8 mouse cellular contexts compared by ENCODE assay signal in the genomic region with DNA sequence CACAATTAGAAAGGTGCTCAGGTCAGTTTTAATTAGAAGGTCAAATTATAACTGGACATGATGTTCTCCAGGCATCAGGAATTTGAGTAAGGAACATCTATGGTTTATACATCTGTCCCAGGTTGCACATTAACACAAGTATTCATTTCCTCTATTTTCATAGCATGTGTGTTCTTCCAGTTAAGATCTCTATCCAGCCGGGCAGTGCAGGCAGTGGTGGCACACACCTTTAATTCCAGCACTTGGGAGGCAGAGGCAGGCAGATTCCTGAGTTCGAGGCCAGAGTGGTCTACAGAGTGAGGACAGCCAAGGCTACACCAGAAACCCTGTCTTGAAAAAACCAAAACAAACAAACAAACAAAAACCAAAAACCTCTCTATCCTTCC. TPM values are rescaled to one million over a fixed set of nuclear protein-coding genes. Genes with fewer than 3 reads are reported as not detected.
A peak's percentile ranks its signal among the peaks of the same experiment; 100 is the strongest.
DNase-seq lines count a peak whose midpoint lies in the region; ATAC-seq and TF ChIP-seq lines count a peak whose summit lies in the region.

No protein-coding gene starts in this region.

- TF ChIP-seq EP300 in heart, adult 2 months (IDR thresholded peaks at IDR 0.05; ENCODE audit: insufficient read depth, low read depth, low read length), result no peak

- peak overlapping the region; percentile 86; the same call in 1 of the 2 replicates for H3K4me3 ChIP-seq in heart, adult 2 months
- H3K4me3 ChIP-seq in liver, embryonic 16.5 days (ENCODE audit: low read depth, low read length), result peak overlapping the region; percentile 81

- peak overlapping the region; percentile 99 for H3K27ac ChIP-seq in heart, adult 2 months
- peak overlapping the region; percentile 99; the same call in 1 of the 2 replicates for H3K27ac ChIP-seq in liver, embryonic 16.5 days (ENCODE audit: low read length)

- ATAC-seq in liver, embryonic 16.5 days (ENCODE audit: low read depth), result no peak

- peaks cover 6% of the 10 kb centered on the region; the same call in 1 of the 2 replicates for H3K79me2 ChIP-seq in heart, adult 2 months (replicated peaks; ENCODE audit: control insufficient read depth, insufficient read depth, low read length)

- intact Hi-C loops in heart, adult 2 months (cut with DNase I), result loop anchor here (2.0 to 10.0 kb wide), 2 partner anchors 16 to 60 kb away; a partner anchor contains a TSS

- H3K4me1 ChIP-seq in heart, adult 2 months (ENCODE audit: control insufficient read depth, insufficient read depth, low read length), result no peaks in the 10 kb centered on the region; the same call in 1 of the 2 replicates
- peaks cover 25% of the 10 kb centered on the region for H3K4me1 ChIP-seq in liver, embryonic 16.5 days (ENCODE audit: control insufficient read depth, low read depth, low read length)

- DNase-seq in heart, adult 2 months, result no peak
- DNase-seq in heart, adult 11 months, result no peak
- DNase-seq in urinary bladder, postnatal 25 days (ENCODE audit: low spot score), result peak; percentile 1
- no peak for DNase-seq in urinary bladder, postnatal 4 days (ENCODE audit: low spot score in 2 of 2)
- no peak for DNase-seq in retina, embryonic 14.5 days (ENCODE audit: low spot score)
- no peak for DNase-seq in right cerebral cortex, adult 18-20 months
- DNase-seq in layer of hippocampus, adult 9-10 months (ENCODE audit: low spot score), result no peak

- no peak for TF ChIP-seq CTCF in heart, adult 2 months (IDR thresholded peaks at IDR 0.05)

- 50% methylated on average over 2 of the region's 2 CpGs for WGBS in heart, adult 2 months
- 31% methylated on average over 2 of the region's 2 CpGs for WGBS in liver, embryonic 16.5 days (ENCODE audit: insufficient replicate concordance)

- no peaks in the 10 kb centered on the region for H3K27me3 ChIP-seq in heart, adult 2 months (ENCODE audit: control insufficient read depth, insufficient read depth, low read length)
- no peaks in the 10 kb centered on the region for H3K27me3 ChIP-seq in liver, embryonic 16.5 days (ENCODE audit: control insufficient read depth, insufficient read depth, low read depth, low read length)

- peak overlapping the region; percentile 80 for H3K4me2 ChIP-seq in liver, embryonic 16.5 days (ENCODE audit: low read depth, low read length)

- H3K36me3 ChIP-seq in heart, adult 2 months (ENCODE audit: control insufficient read depth, insufficient read depth, low read length), result peaks cover 3% of the 10 kb centered on the region; the same call in 1 of the 2 replicates
- H3K36me3 ChIP-seq in liver, embryonic 16.5 days (ENCODE audit: control insufficient read depth, insufficient read depth), result no peaks in the 10 kb centered on the region

- H3K9ac ChIP-seq in heart, adult 2 months (ENCODE audit: low read depth, low read length), result no peak overlapping the region
- H3K9ac ChIP-seq in liver, embryonic 16.5 days (ENCODE audit: low read depth, low read length), result peak overlapping the region; percentile 24

- TF ChIP-seq POLR2A in heart, adult 2 months (IDR thresholded peaks at IDR 0.05; ENCODE audit: insufficient read depth, low read depth, low read length), result no peak

- H3K9me3 ChIP-seq in liver, embryonic 16.5 days (replicated peaks; ENCODE audit: control insufficient read depth, low read length), result no peaks in the 10 kb centered on the region

RNA-seq across cellular contexts. Expression of a gene that starts 0.5 kb away (rescaled TPM):
- 1 to 10 TPM in 1 of 2 experiments, under 1 TPM in 1; 0.47 to 2.1 TPM for total RNA-seq in heart, adult 2 months (2021)
- 0.64 TPM in 1 of 2 replicates, not detected in the other for polyA plus RNA-seq in heart, adult 2 months (2012; rRNA removed)
- polyA plus RNA-seq in liver, embryonic 16.5 days (2015; fragmentation: Nextera tagmentation; extraction: Ambion mirVana), result 0.79 TPM in 1 of 2 replicates, not detected in the other

RNA-seq across cellular contexts. Expression of a gene that starts 15.8 kb away (rescaled TPM):
- total RNA-seq in heart, adult 2 months (2021), result 10 to 100 TPM; 12.9 to 14.7 TPM
- 25.7 and 26.5 TPM in 2 replicates for polyA plus RNA-seq in heart, adult 2 months (2012; rRNA removed)
- polyA plus RNA-seq in liver, embryonic 16.5 days (2015; fragmentation: Nextera tagmentation; extraction: Ambion mirVana), result 18.6 and 20.9 TPM in 2 replicates

RNA-seq across cellular contexts. Expression of a gene that starts 15.8 kb away (rescaled TPM):
- 10 to 100 TPM; 15.6 to 16.1 TPM for total RNA-seq in heart, adult 2 months (2021)
- polyA plus RNA-seq in heart, adult 2 months (2012; rRNA removed), result 8.5 and 16.0 TPM in 2 replicates
- 7.7 and 8.6 TPM in 2 replicates for polyA plus RNA-seq in liver, embryonic 16.5 days (2015; fragmentation: Nextera tagmentation; extraction: Ambion mirVana)

RNA-seq across cellular contexts. Expression of a gene that starts 25.4 kb away (rescaled TPM):
- total RNA-seq in heart, adult 2 months (2021), result 1 to 10 TPM; 2.5 to 2.7 TPM
- polyA plus RNA-seq in heart, adult 2 months (2012; rRNA removed), result 1.7 and 3.8 TPM in 2 replicates
- polyA plus RNA-seq in liver, embryonic 16.5 days (2015; fragmentation: Nextera tagmentation; extraction: Ambion mirVana), result 2.9 and 3.1 TPM in 2 replicates

RNA-seq across cellular contexts. Expression of a gene that starts 33.3 kb away (rescaled TPM):
- total RNA-seq in heart, adult 2 months (2021), result 1 to 10 TPM; 4.6 to 4.8 TPM
- polyA plus RNA-seq in heart, adult 2 months (2012; rRNA removed), result 6.6 and 10.9 TPM in 2 replicates
- polyA plus RNA-seq in liver, embryonic 16.5 days (2015; fragmentation: Nextera tagmentation; extraction: Ambion mirVana), result 5.0 and 7.0 TPM in 2 replicates
